Mouse (Mus musculus): ENCODE data around the gene Ube2q2.

DNA sequence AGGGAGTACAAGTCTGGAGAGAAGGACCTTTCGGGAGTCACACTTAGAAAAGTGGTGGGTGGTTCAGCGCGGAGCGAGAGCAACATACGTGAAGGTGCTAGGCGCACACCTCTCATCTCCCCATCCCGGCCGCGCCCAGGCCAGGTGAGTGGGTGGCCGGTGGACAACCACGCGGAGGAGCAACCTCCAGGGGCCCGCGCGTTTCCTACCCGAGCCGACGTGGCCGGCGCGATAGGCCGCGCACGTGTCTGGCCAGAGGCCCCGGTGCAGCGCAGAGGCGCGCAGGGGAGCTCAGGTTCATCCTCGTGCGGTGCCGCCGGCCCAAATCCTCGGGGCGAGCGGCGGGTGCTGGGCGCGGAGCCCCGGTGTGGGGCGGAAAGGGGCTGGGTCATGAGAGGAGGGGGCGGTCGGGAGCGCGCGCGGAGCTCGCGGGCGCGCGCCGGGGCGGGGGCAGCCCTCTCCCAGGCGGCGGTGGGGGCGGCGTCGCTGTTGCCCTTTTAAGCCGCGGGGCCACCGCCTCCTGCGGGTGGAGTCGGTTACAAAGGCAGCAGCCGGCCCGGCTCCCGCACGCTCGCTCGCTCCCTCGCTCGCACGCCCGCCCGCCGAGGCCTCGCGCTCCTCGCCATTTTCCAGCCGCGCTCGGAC, at the start of gene Ube2q2:
- no peak; the same call in 1 of the 2 replicates for TF ChIP-seq POLR2A (IDR thresholded peaks at IDR 0.05; ENCODE audit: low read depth, low read length)
- TF ChIP-seq CTCF (IDR thresholded peaks at IDR 0.05; ENCODE audit: extremely low read depth, insufficient read length, insufficient replicate concordance, low read depth, low read length) = no peak
